Mouse (Mus musculus) lung, postnatal 25 days (tissue): ENCODE data around the gene Slamf6.

Experiments used
- DNase-seq: peaks from one replicate; pipeline ENCODE4 v3.0.0; 2022; ENCODE audit warnings: low spot score

Slamf6 gene

DNA sequence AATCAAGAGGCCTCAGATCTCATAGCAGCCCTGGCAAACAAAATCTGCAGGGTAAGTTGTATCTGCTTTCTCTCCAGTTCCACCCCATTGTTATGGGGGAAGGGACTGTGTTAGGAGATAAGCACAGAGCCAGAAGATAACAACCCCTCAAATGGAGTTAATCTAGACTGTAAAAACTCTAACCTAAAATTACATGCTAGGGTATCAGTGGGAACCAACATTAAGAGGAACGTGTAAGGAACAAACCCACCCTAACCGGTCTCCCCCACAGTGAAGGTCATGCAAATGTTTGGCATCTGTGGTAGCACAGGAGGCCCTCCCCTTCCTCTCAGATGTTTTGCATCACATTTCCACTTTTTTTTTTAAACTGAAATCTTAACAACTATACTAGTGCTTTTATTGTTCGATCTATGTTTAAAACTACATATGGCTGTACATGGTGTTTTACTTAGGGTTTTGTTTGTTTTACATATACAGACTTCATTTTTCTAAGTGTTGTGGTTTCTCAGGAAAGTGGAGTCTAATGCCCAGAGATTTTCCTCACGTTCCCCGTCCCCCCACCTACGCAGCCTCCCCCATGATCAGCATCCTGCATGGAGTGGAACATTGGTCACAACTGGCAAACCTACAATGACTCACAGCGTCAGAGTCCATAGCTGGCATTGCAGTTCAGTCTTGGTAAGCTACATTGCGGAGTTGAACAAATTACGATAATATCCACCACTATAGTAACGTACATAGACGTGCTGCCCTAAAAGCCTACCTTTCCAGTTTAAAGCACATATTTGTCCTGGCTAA lies 77.8 kb downstream of the Slamf6 start:
- DNase-seq = no peak

DNA sequence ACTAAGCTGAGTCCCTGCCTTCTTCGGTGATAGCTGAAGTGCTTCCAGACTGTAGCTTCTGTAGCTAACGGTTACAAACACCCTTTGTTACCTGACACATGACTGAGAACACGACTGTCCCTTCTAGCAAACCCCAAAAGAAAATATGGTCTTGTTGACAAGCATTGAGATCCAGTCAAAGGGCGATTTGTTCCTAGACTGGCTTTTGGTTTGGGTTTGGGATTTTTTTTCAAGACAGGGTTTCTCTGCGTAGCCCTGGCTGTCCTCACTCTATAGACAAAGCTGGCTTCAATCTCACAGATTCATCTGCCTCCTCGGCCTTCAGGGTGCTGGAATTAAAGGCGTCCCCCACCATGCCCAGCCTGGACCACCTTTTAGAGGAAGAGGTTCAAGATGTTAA lies 79.4 kb downstream of the Slamf6 start:
- DNase-seq = no peak

DNA sequence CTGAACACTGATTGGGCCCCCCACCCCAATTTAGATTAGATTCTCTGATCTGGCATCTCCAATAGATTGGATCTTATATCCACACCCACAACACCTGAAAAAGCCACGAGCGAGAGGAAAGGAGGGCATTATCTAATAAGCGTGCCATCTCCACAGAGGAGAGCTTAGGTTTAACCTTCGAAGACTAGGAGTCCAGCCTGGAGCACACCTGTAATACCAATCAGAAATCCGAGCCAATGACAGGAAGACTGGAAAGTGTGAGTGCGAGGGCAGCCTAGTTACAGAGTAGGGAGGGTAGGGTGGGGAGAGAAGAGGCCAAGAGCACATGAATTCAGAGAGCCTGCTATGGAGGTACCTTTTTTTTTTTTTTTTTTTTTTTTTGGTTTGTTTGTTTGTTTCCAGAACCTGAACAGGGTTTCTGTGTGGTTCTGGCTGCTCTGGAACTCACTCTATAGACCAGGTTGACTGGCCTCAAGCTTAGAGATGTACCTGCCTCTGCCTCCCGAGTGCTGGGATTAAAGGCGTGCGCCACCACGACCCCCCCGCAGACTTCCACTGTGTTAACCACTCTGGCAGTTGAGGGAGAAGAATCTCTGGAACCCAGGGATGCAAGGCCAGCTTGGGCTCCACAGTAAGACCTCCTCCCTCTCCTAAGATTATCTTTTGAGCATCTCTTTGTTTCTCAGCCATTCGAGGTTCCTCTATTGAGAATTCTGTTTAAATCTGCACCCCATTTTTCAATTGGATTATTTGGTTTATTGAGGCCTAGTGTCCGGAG lies 81.7 kb downstream of the Slamf6 start:
- DNase-seq = no peak

- peak; percentile 67 for DNase-seq
These were observed 83.3 kb downstream of the Slamf6 start for GRCm38 (mm10) chr1:172000641-172001040.

GRCm38 (mm10) chr1:172001665-172002064 lies 84.3 kb downstream of the Slamf6 start:
- DNase-seq = no peak
